Mouse (Mus musculus): ENCODE measurements around the gene Olfr658. TPM values are rescaled to one million over a fixed set of nuclear protein-coding genes. Genes with fewer than 3 reads are reported as not detected.
A peak's percentile ranks its signal among the peaks of the same experiment; 100 is the strongest.

Olfr658 gene
- polyA plus RNA-seq, 1 experiment from 2014 or later = 0.09 TPM

DNA sequence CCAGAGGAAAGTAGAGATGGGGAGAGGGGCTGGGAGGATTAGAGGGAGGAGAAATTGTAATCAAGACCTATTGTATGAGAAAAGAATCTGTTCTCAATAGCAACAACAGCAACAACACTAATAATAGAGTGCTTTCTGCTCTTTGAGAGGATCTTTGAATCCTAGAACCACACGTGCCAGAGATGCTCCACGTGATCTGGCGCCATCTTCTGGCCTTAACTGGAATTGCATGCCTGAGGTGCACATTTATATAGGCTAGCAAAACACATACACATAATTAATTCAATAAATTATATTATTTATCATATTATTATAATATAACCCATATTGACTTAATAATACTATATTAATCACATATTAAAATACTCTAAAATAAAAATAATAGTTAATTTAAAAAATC lies 43.9 kb downstream of the Olfr658 start:
- WGBS = 9% methylated on average over 3 of the region's 3 CpGs
- ATAC-seq = peak; percentile 38; the same call in 1 of the 2 replicates
- H3K4me2 ChIP-seq (replicated peaks; ENCODE audit: low read depth) = no peak overlapping the region
- H3K4me3 ChIP-seq (ENCODE audit: low read depth, low read length) = no peak overlapping the region
- TF ChIP-seq CTCF (IDR thresholded peaks at IDR 0.05; ENCODE audit: low read depth) = peak; percentile 89
- H3K36me3 ChIP-seq (ENCODE audit: control insufficient read depth, insufficient read depth) = no peaks in the 10 kb centered on the region
- H3K9me3 ChIP-seq (ENCODE audit: control insufficient read depth) = no peaks in the 10 kb centered on the region
- no peak overlapping the region for H3K27ac ChIP-seq (ENCODE audit: low read depth, low read length)
- no peak overlapping the region for H3K9ac ChIP-seq (ENCODE audit: low read depth, low read length)
- no peaks in the 10 kb centered on the region for H3K4me1 ChIP-seq (replicated peaks; ENCODE audit: control insufficient read depth, insufficient read depth, low read length)
- no peaks in the 10 kb centered on the region for H3K27me3 ChIP-seq (replicated peaks; ENCODE audit: control insufficient read depth, insufficient read depth, low read length)

DNA sequence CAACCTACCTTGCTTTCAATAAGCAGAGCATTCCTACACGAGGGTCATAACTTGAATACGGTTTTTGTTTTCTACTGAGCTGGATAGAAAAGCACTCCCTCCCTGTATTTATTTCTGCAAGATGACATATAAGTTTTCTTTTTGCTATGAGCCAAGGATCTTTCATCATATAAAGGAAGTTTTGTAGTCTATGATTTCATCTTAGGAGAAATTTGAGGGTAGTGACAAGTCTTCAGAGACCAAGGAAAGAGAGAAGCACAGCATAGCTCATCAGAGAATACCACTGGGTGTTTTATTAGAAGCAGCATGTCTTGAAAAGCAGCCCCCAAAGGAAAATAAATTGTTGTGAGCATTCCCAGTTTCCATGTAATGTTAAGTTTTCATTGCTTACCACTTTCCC lies 45.4 kb downstream of the Olfr658 start, which contains the start of gene Olfr655:
Gene Olfr655, minus strand, starts transcription at position 101 of the 400 bp plus-strand sequence.
- Histone ChIP-seq H3K36me3 (ENCODE audit: control insufficient read depth, insufficient read depth) (no peaks in the 10 kb centered on the region), H3K27me3 (replicated peaks; ENCODE audit: control insufficient read depth, insufficient read depth, low read length) (no peaks in the 10 kb centered on the region), H3K4me3 (ENCODE audit: low read depth, low read length) (no peak within 1 kb of the TSS), H3K9ac (ENCODE audit: low read depth, low read length) (no peak within 1 kb of the TSS), H3K4me1 (replicated peaks; ENCODE audit: control insufficient read depth, insufficient read depth, low read length) (no peaks in the 10 kb centered on the region), H3K9me3 (ENCODE audit: control insufficient read depth) (no peaks in the 10 kb centered on the region), H3K4me2 (replicated peaks; ENCODE audit: low read depth) (no peak within 1 kb of the TSS), H3K27ac (ENCODE audit: low read depth, low read length) (no peak within 1 kb of the TSS)
- no peak for ATAC-seq
- 88% methylated on average over 2 of the region's 2 CpGs for WGBS
- no peak for TF ChIP-seq CTCF (IDR thresholded peaks at IDR 0.05; ENCODE audit: low read depth)

Other genes with a start within 250 kb of the Olfr658 start
- 0.10 and 0.14 TPM in 2 replicates for gene Trim30c, start 246.5 kb downstream of the Olfr658 start, polyA plus RNA-seq (2015; fragmentation: Nextera tagmentation; extraction: Ambion mirVana)
- 5.0 and 5.3 TPM in 2 replicates for gene Trim30a, start 182.1 kb downstream of the Olfr658 start, polyA plus RNA-seq (2015; fragmentation: Nextera tagmentation; extraction: Ambion mirVana)
- gene Trim30d, start 139.5 kb downstream of the Olfr658 start, polyA plus RNA-seq (2015; fragmentation: Nextera tagmentation; extraction: Ambion mirVana) = 18.7 and 18.8 TPM in 2 replicates
- not detected in 2 replicates for gene Olfr651, start 97.2 kb downstream of the Olfr658 start, polyA plus RNA-seq (2015; fragmentation: Nextera tagmentation; extraction: Ambion mirVana)
- gene Olfr652, start 86.4 kb downstream of the Olfr658 start, polyA plus RNA-seq (2015; fragmentation: Nextera tagmentation; extraction: Ambion mirVana) = 0.04 TPM in 1 of 2 replicates, not detected in the other
- 0.03 TPM in 1 of 2 replicates, not detected in the other for gene Olfr653, start 70.0 kb downstream of the Olfr658 start, polyA plus RNA-seq (2015; fragmentation: Nextera tagmentation; extraction: Ambion mirVana)
- not detected in 2 replicates for gene Olfr654, start 60.3 kb downstream of the Olfr658 start, polyA plus RNA-seq (2015; fragmentation: Nextera tagmentation; extraction: Ambion mirVana)
- gene Olfr655, start 45.5 kb downstream of the Olfr658 start, polyA plus RNA-seq (2015; fragmentation: Nextera tagmentation; extraction: Ambion mirVana) = not detected in 2 replicates
- gene Olfr656, start 33.4 kb downstream of the Olfr658 start, polyA plus RNA-seq (2015; fragmentation: Nextera tagmentation; extraction: Ambion mirVana) = not detected in 2 replicates
- gene Olfr657, start 22.5 kb downstream of the Olfr658 start, polyA plus RNA-seq (2015; fragmentation: Nextera tagmentation; extraction: Ambion mirVana) = not detected in 2 replicates
- not detected in 2 replicates for gene Olfr659, start 19.4 kb upstream of the Olfr658 start, polyA plus RNA-seq (2015; fragmentation: Nextera tagmentation; extraction: Ambion mirVana)
- gene Olfr661, start 39.2 kb upstream of the Olfr658 start, polyA plus RNA-seq (2015; fragmentation: Nextera tagmentation; extraction: Ambion mirVana) = not detected in 2 replicates
- gene Usp17le, start 130.2 kb upstream of the Olfr658 start, polyA plus RNA-seq (2015; fragmentation: Nextera tagmentation; extraction: Ambion mirVana) = not detected in 2 replicates
- not detected in 2 replicates for gene Usp17lb, start 195.3 kb upstream of the Olfr658 start, polyA plus RNA-seq (2015; fragmentation: Nextera tagmentation; extraction: Ambion mirVana)
- gene Usp17la, start 209.7 kb upstream of the Olfr658 start, polyA plus RNA-seq (2015; fragmentation: Nextera tagmentation; extraction: Ambion mirVana) = not detected in 2 replicates
- not detected in 2 replicates for gene Olfr665, start 230.7 kb upstream of the Olfr658 start, polyA plus RNA-seq (2015; fragmentation: Nextera tagmentation; extraction: Ambion mirVana)
- not detected in 2 replicates for gene Olfr666, start 248.6 kb upstream of the Olfr658 start, polyA plus RNA-seq (2015; fragmentation: Nextera tagmentation; extraction: Ambion mirVana)